8 mouse cellular contexts compared by ENCODE assay signal in the genomic region with DNA sequence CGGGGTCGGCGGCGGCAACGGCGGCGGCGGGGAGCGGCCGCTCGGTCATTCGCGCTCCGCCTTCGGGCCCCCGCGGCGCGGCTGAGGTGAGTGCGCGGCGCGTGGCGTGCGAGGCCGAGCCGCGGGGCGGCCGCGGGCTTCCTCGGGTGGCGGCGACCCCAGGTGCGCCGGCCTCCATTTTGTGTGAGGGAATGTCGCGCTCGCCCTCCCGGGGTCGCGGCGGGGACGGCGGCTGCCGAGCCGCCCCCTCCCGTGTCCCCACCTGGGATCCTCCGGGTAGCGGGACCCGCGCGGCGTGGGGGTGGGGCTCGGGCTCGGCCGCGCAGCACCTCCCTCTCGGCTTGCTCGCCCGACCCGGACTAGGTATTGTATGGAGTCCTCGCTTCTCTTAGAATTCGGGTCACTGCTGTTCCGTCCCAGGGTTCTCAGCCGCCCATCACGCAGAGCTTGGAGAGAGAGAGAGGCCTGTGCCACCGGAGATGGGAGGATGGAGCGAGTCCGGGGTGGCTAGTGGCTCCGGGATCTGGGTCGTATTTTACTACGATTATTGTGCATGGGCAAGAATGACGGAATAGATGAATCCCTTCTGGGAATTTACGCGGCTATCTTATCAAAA. TPM values are rescaled to one million over a fixed set of nuclear protein-coding genes. Genes with fewer than 3 reads are reported as not detected.
A peak's percentile ranks its signal among the peaks of the same experiment; 100 is the strongest.
DNase-seq lines count a peak whose midpoint lies in the region; ATAC-seq and TF ChIP-seq lines count a peak whose summit lies in the region.

No protein-coding gene starts in this region.

- no peak for TF ChIP-seq POLR2A in thymus, adult 2 months (IDR thresholded peaks at IDR 0.05; ENCODE audit: control insufficient read depth, extremely low read depth, insufficient read depth, low read length, poor library complexity)

- 4% methylated on average over 76 of the region's 76 CpGs for WGBS in thymus, adult 2 months
- under 1% methylated on average over 61 of the region's 76 CpGs for WGBS in heart, embryonic 14.5 days
- under 1% methylated on average over 25 of the region's 76 CpGs for WGBS in midbrain, embryonic 12.5 days

- peak overlapping the region; percentile 86 for H3K4me2 ChIP-seq in heart, embryonic 14.5 days (ENCODE audit: low read length)
- peak overlapping the region; percentile 92 for H3K4me2 ChIP-seq in midbrain, embryonic 12.5 days (replicated peaks)

- peak overlapping the region; percentile 40 for H3K4me3 ChIP-seq in thymus, adult 2 months (ENCODE audit: control insufficient read depth, insufficient read depth, low read length)
- H3K4me3 ChIP-seq in heart, embryonic 14.5 days (ENCODE audit: control insufficient read depth in 1 of 2, insufficient read depth in 1 of 2, low read depth in 1 of 2, low read length in 2 of 2), result peak overlapping the region; percentile 61 to 82
- peak overlapping the region; percentile 84 for H3K4me3 ChIP-seq in midbrain, embryonic 12.5 days

- H3K4me1 ChIP-seq in thymus, adult 2 months (replicated peaks; ENCODE audit: control insufficient read depth, insufficient read depth, low read length), result peaks cover 6% of the 10 kb centered on the region
- H3K4me1 ChIP-seq in heart, embryonic 14.5 days (ENCODE audit: control insufficient read depth in 2 of 2, insufficient read depth in 2 of 2, low read length in 2 of 2), result peaks cover 0 to 4% of the 10 kb centered on the region in 2 experiments; a peak in 1 of 4 replicates
- peaks cover 12% of the 10 kb centered on the region for H3K4me1 ChIP-seq in midbrain, embryonic 12.5 days

- H3K36me3 ChIP-seq in thymus, adult 2 months (ENCODE audit: control insufficient read depth, insufficient read depth, low read length), result no peaks in the 10 kb centered on the region
- H3K36me3 ChIP-seq in heart, embryonic 14.5 days (ENCODE audit: control insufficient read depth, insufficient read depth, low read length), result no peaks in the 10 kb centered on the region
- H3K36me3 ChIP-seq in midbrain, embryonic 12.5 days, result no peaks in the 10 kb centered on the region

- H3K9me3 ChIP-seq in heart, embryonic 14.5 days (ENCODE audit: control insufficient read depth, low read length), result no peaks in the 10 kb centered on the region
- no peaks in the 10 kb centered on the region for H3K9me3 ChIP-seq in midbrain, embryonic 12.5 days

- no peak for TF ChIP-seq CTCF in thymus, adult 2 months (IDR thresholded peaks at IDR 0.05; ENCODE audit: borderline replicate concordance, control insufficient read depth, extremely low read depth, insufficient read depth, low read length, poor library complexity)

- peak; percentile 39; the same call in 1 of the 2 replicates for ATAC-seq in common myeloid progenitor, adult 5-6 weeks (replicated peaks; ENCODE audit: low read depth, poor library complexity, severe bottlenecking)
- ATAC-seq in heart, embryonic 14.5 days (ENCODE audit: insufficient number of reproducible peaks, insufficient read depth, low FRiP score, low read depth), result peak; percentile 72
- ATAC-seq in midbrain, embryonic 12.5 days (ENCODE audit: low FRiP score, low read depth), result peak; percentile 84

- H3K27ac ChIP-seq in thymus, adult 2 months (ENCODE audit: control insufficient read depth, insufficient read depth, low read length), result no peak overlapping the region
- peak overlapping the region; percentile 6 to 75; a peak in 3 of 4 replicates for H3K27ac ChIP-seq in heart, embryonic 14.5 days (replicated peaks in 1 of 2; ENCODE audit: control insufficient read depth in 1 of 2, insufficient read depth in 1 of 2, low read depth in 2 of 2, low read length in 2 of 2)
- peak overlapping the region; percentile 86 for H3K27ac ChIP-seq in midbrain, embryonic 12.5 days (replicated peaks)

- H3K27me3 ChIP-seq in thymus, adult 2 months (ENCODE audit: control insufficient read depth, insufficient read depth, low read length), result peaks cover 11% of the 10 kb centered on the region
- peaks cover 4% of the 10 kb centered on the region; the same call in 1 of the 2 replicates for H3K27me3 ChIP-seq in heart, embryonic 14.5 days (ENCODE audit: control insufficient read depth, insufficient read depth, low read length)
- H3K27me3 ChIP-seq in midbrain, embryonic 12.5 days, result peaks cover 16% of the 10 kb centered on the region

- peak; percentile 14 for DNase-seq in thymus, adult 2 months
- DNase-seq in thymus, adult 18-20 months, result no peak
- DNase-seq in layer of hippocampus, postnatal 14 days (ENCODE audit: low spot score in 2 of 2), result peak; percentile 13 to 54
- DNase-seq in testis, postnatal 10 days (ENCODE audit: low spot score), result peak; percentile 76
- DNase-seq in spleen, postnatal 14 days (ENCODE audit: low spot score in 2 of 2), result no peak

- H3K9ac ChIP-seq in heart, embryonic 14.5 days (ENCODE audit: low read length), result peak overlapping the region; percentile 85
- peak overlapping the region; percentile 79 for H3K9ac ChIP-seq in midbrain, embryonic 12.5 days (replicated peaks)

RNA-seq across cellular contexts. Expression of gene Fam169a, which starts 4.6 kb away (rescaled TPM):
- polyA plus RNA-seq in thymus, adult 2 months (2012; rRNA removed), result 0.03 TPM in 1 of 2 replicates, not detected in the other
- total RNA-seq in common myeloid progenitor, adult 5-6 weeks (2017), result 1.7 and 1.8 TPM in 2 replicates
- polyA plus RNA-seq in heart, embryonic 14.5 days (2014; fragmentation: Nextera tagmentation; extraction: Ambion mirVana), result 6.8 and 7.1 TPM in 2 replicates
- 10 to 100 TPM; 35.6 to 37.5 TPM for total RNA-seq in layer of hippocampus, postnatal 14 days (2021)
- polyA plus RNA-seq in midbrain, embryonic 12.5 days (2016; fragmentation: Nextera tagmentation; extraction: Ambion mirVana), result 12.9 and 13.4 TPM in 2 replicates

RNA-seq across cellular contexts. Expression of gene Gm6169, which starts 27.3 kb away (rescaled TPM):
- polyA plus RNA-seq in thymus, adult 2 months (2012; rRNA removed), result 0.90 and 1.5 TPM in 2 replicates
- total RNA-seq in common myeloid progenitor, adult 5-6 weeks (2017), result 1.4 and 2.0 TPM in 2 replicates
- polyA plus RNA-seq in heart, embryonic 14.5 days (2014; fragmentation: Nextera tagmentation; extraction: Ambion mirVana), result 3.6 and 4.2 TPM in 2 replicates
- 1 to 10 TPM in 1 of 2 experiments, not detected in 1; 5.0 TPM for total RNA-seq in layer of hippocampus, postnatal 14 days (2021)
- 0.24 and 0.85 TPM in 2 replicates for polyA plus RNA-seq in midbrain, embryonic 12.5 days (2016; fragmentation: Nextera tagmentation; extraction: Ambion mirVana)

RNA-seq across cellular contexts. Expression of gene 1700029F12Rik, which starts 37.6 kb away (rescaled TPM):
- 1.1 and 4.1 TPM in 2 replicates for polyA plus RNA-seq in thymus, adult 2 months (2012; rRNA removed)
- total RNA-seq in common myeloid progenitor, adult 5-6 weeks (2017), result not detected in 2 replicates
- not detected in 2 replicates for polyA plus RNA-seq in heart, embryonic 14.5 days (2014; fragmentation: Nextera tagmentation; extraction: Ambion mirVana)
- total RNA-seq in layer of hippocampus, postnatal 14 days (2021), result not detected
- not detected in 2 replicates for polyA plus RNA-seq in midbrain, embryonic 12.5 days (2016; fragmentation: Nextera tagmentation; extraction: Ambion mirVana)

Comparison
In these comparisons a context has a peak if more than half of its experiments do, and no peak if none do; other contexts are left out.
1. DNase-seq: peak in thymus, adult 2 months (single experiment), layer of hippocampus, postnatal 14 days (2 of 2) and testis, postnatal 10 days (single experiment); none in thymus, adult 18-20 months (0 of 2) and spleen, postnatal 14 days (0 of 2).
2. Peak in every context shown above with its lines, with median percentiles within 50 percentile points of each other: H3K4me3 ChIP-seq and ATAC-seq.